Mouse (Mus musculus): ENCODE results near the gene Rpl19. TPM values are rescaled to one million over a fixed set of nuclear protein-coding genes. Genes with fewer than 3 reads are reported as not detected.

Gene Rpl19
- polyA plus RNA-seq, 1 experiment from 2014 or later = 689 TPM

DNA sequence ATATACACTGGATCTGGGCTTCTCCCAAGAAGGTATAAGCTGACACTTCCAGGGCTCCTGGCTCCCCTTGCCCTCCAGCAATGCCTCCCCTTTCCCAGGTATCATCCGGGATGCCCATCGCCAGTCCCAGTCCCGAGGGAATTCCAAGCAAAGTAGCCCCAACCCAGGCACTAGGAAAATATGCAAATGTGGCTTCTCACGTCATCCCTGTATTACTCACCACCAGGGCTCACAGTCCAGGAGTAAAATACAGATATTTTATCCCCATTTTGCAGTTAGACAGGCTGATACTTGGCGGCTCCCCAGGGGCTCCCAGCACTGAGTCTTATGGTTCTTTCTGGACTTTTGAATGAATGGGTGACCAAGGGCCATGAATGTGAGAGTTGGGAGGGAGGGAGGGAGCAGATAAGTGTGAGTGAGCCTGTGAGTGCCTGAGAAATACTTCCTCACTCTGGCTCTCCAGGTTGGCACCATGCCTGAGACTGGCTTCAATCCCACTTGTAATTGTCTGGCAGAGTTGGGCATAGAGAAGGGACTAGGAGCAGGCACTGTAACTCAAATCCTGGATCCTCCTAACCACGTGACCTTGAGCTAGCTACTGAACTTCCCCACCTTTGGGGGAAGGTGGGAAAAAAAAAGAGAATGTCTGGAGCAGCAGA lies 35.5 kb downstream of the Rpl19 start:
- WGBS = 53% methylated on average over 6 of the region's 6 CpGs
- Histone ChIP-seq H3K27me3 (0 out of 2 replicates have a peak, but pooled peaks cover 5% of the 10 kb centered on the region), H3K9ac (no peak overlapping the region), H3K4me3 (no peak overlapping the region), H3K4me1 (replicated peaks) (peaks cover 21% of the 10 kb centered on the region), H3K9me3 (0 out of 2 replicates have a peak, but pooled peaks cover under 1% of the 10 kb centered on the region), H3K4me2 (no peak overlapping the region), H3K27ac (no peak overlapping the region), H3K36me3 (no peaks in the 10 kb centered on the region)
- no peak for ATAC-seq (ENCODE audit: low FRiP score)

DNA sequence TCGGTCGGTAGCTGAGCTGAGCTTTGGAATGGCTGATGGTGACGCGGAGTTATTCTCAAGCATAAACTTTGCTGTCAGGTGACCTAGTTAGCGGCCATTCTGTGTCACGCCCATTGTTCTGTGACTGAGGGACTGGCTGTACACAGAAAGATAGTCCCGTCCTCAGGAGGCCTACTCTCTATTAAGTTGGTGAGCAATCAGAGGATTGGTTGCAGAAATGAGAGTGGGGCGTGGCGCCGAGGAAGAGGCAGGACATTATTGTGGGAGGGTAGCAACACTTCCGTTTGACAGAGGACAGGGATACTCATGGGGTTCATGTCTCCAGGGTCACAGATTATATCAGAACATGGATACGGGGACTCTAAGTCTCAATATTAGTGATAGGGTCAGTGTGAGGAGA lies 39.7 kb downstream of the Rpl19 start:
- Histone ChIP-seq H3K9me3 (0 out of 2 replicates have a peak, but pooled peaks cover 7% of the 10 kb centered on the region), H3K36me3 (no peaks in the 10 kb centered on the region), H3K27me3 (no peaks in the 10 kb centered on the region), H3K4me1 (replicated peaks) (no peaks in the 10 kb centered on the region), H3K4me2 (no peak overlapping the region), H3K9ac (no peak overlapping the region), H3K27ac (no peak overlapping the region), H3K4me3 (no peak overlapping the region)
- ATAC-seq (ENCODE audit: low FRiP score) = no peak
- 94% methylated on average over 12 of the region's 12 CpGs for WGBS

DNA sequence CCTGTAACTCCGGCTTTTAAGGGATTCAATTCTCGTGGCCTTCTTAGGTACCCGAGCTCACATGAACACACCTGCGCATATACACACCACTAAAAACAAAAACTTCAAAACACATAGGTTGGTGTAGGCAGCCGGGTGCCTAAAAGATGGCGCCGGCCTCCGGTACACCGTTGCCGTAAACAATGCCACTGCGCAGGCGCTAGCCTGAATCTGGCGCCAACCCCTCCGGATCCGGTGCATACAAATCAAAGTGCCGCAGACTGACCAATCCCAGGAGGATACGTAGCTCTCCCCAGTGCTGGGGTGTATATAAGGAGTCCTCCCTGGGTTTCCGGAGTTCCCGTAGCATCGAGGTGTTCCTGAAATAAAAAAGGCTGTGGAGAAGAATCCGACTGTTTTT lies 40.7 kb downstream of the Rpl19 start:
- Histone ChIP-seq H3K27me3 (no peaks in the 10 kb centered on the region), H3K36me3 (no peaks in the 10 kb centered on the region), H3K4me1 (replicated peaks) (no peaks in the 10 kb centered on the region), H3K4me2 (no peak overlapping the region), H3K9me3 (0 out of 2 replicates have a peak, but pooled peaks cover 7% of the 10 kb centered on the region), H3K4me3 (no peak overlapping the region), H3K27ac (no peak overlapping the region), H3K9ac (no peak overlapping the region)
- 94% methylated on average over 21 of the region's 21 CpGs for WGBS
- ATAC-seq (ENCODE audit: low FRiP score) = no peak

DNA sequence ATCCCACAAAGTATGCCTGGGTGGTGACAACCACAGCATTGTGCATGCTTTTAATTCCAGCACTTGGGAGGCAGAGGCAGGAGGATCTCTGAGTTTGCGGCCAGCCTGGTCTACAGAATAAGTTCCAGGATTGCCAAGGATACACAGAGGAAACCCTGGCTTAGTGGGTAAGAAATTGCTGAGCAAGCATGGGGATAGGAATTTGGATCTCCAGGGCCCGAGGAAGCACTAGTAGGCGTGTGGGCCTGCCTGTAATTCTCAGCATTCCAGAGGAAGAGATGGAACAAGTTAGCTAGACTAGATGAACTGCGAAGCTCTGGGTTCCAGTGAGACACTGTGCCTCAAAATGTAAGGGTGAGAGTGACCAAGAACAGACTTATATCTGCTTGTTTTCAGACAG lies 46.9 kb downstream of the Rpl19 start:
- WGBS = 91% methylated on average over 4 of the region's 4 CpGs
- H3K9ac ChIP-seq = no peak overlapping the region
- no peak overlapping the region for H3K4me2 ChIP-seq
- H3K27ac ChIP-seq = no peak overlapping the region
- H3K4me3 ChIP-seq = no peak overlapping the region
- no peak for ATAC-seq (ENCODE audit: low FRiP score)
- peaks cover 8% of the 10 kb centered on the region for H3K4me1 ChIP-seq (replicated peaks)
- no peaks in the 10 kb centered on the region for H3K9me3 ChIP-seq
- no peaks in the 10 kb centered on the region for H3K36me3 ChIP-seq
- H3K27me3 ChIP-seq = peaks cover 7% of the 10 kb centered on the region; the same call in 1 of the 2 replicates

DNA sequence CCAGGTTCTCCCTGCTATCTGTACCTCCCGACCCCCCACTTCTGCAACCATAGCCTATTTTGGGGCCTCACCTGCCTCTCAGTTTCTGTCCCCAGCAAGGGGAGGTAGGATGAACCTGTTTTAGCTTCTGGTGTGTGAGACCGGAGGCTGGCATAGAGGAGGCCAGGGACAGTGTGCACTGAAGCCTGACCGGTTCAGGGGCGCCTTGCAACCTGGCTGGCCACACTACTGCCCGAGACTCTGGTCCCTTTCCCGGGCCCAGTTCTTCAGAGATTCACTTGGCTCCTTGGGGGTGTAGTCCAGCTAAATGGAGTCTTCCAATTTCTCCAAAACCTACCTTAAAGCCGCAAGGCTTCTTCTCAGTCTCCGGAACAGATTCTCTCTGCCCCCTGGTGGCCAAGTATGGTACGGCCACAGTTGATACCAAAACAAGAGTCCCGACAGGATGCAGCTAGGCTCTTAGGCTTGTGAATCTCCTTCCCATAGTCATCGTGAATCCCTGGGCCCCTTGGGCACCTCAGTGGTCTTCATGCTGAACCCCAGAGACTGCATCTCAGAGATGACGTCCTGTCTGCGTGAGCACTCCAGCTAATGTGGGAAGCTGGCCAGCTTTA lies 48.8 kb downstream of the Rpl19 start:
- Histone ChIP-seq H3K4me2 (no peak overlapping the region), H3K9me3 (no peaks in the 10 kb centered on the region), H3K27me3 (peaks cover 7% of the 10 kb centered on the region; the same call in 1 of the 2 replicates), H3K36me3 (no peaks in the 10 kb centered on the region), H3K4me3 (no peak overlapping the region), H3K9ac (no peak overlapping the region), H3K4me1 (replicated peaks) (peaks cover 8% of the 10 kb centered on the region), H3K27ac (no peak overlapping the region)
- WGBS = 17% methylated on average over 13 of the region's 13 CpGs
- peak; percentile 59; the same call in 1 of the 2 replicates for ATAC-seq (ENCODE audit: low FRiP score)

DNA sequence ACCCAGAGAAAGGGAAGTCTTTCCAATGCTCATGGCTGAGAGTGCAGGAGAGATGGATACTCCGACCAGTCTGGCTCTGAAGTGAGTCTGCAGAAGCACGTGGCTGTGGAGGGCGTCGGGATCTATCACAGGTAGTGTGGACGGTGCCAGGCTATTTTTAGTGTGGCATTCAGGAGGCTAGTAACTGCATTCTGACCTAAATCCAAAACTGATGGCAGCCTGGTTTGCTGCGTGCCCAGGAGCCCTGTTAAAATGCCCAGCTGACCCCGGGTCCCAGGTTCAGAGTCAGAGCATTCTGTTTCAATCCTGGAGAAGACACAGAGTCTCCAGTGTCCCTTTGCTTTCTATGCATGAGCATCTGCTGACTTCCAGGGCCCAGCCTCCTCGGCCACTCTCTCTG lies 50.6 kb downstream of the Rpl19 start:
- no peak overlapping the region for H3K27ac ChIP-seq
- WGBS = 89% methylated on average over 8 of the region's 8 CpGs
- H3K9ac ChIP-seq = no peak overlapping the region; the same call in 1 of the 2 replicates
- H3K9me3 ChIP-seq = no peaks in the 10 kb centered on the region
- no peak overlapping the region for H3K4me3 ChIP-seq
- H3K4me1 ChIP-seq (replicated peaks) = peaks cover 8% of the 10 kb centered on the region
- no peak for ATAC-seq (ENCODE audit: low FRiP score)
- H3K36me3 ChIP-seq = peaks cover 9% of the 10 kb centered on the region
- H3K27me3 ChIP-seq = peaks cover 7% of the 10 kb centered on the region; the same call in 1 of the 2 replicates
- H3K4me2 ChIP-seq = no peak overlapping the region

Small RNA genes within 50 kb of the gene (microRNA-seq; reads per million reads assigned to microRNA genes)
- gene Gm27597 = not detected

Other genes starting within 250 kb of the Rpl19 start
- 369 and 380 TPM in 2 replicates for gene Rpl23, start 244.3 kb upstream of the Rpl19 start, polyA plus RNA-seq (2015; fragmentation: Nextera tagmentation; extraction: Ambion mirVana)
- 131 and 137 TPM in 2 replicates for gene Lasp1, start 227.7 kb upstream of the Rpl19 start, polyA plus RNA-seq (2015; fragmentation: Nextera tagmentation; extraction: Ambion mirVana)
- gene B230217C12Rik, start 185.9 kb upstream of the Rpl19 start, polyA plus RNA-seq (2015; fragmentation: Nextera tagmentation; extraction: Ambion mirVana) = 28.9 and 29.2 TPM in 2 replicates
- 0.52 and 0.71 TPM in 2 replicates for gene Fbxo47, start 142.6 kb upstream of the Rpl19 start, polyA plus RNA-seq (2015; fragmentation: Nextera tagmentation; extraction: Ambion mirVana)
- 0.60 and 0.89 TPM in 2 replicates for gene Plxdc1, start 40.3 kb upstream of the Rpl19 start, polyA plus RNA-seq (2015; fragmentation: Nextera tagmentation; extraction: Ambion mirVana)
- gene Arl5c, start 30.5 kb upstream of the Rpl19 start, polyA plus RNA-seq (2015; fragmentation: Nextera tagmentation; extraction: Ambion mirVana) = 10.7 TPM in 2 replicates
- 51.6 and 57.4 TPM in 2 replicates for gene Cacnb1, start 3.7 kb upstream of the Rpl19 start, polyA plus RNA-seq (2015; fragmentation: Nextera tagmentation; extraction: Ambion mirVana)
- gene Stac2, start 26.8 kb downstream of the Rpl19 start, polyA plus RNA-seq (2015; fragmentation: Nextera tagmentation; extraction: Ambion mirVana) = 4.2 and 5.2 TPM in 2 replicates
- gene Fbxl20, start 123.7 kb downstream of the Rpl19 start, polyA plus RNA-seq (2015; fragmentation: Nextera tagmentation; extraction: Ambion mirVana) = 26.2 and 30.6 TPM in 2 replicates
- 67.0 and 67.4 TPM in 2 replicates for gene Med1, start 166.6 kb downstream of the Rpl19 start, polyA plus RNA-seq (2015; fragmentation: Nextera tagmentation; extraction: Ambion mirVana)
- gene Cdk12, start 176.3 kb downstream of the Rpl19 start, polyA plus RNA-seq (2015; fragmentation: Nextera tagmentation; extraction: Ambion mirVana) = 12.1 and 12.2 TPM in 2 replicates

Measured in hindbrain, embryonic 13.5 days (tissue).